Mouse (Mus musculus) ES-E14 (cell line): ENCODE results near the gene Ctsw. TPM values are rescaled to one million over a fixed set of nuclear protein-coding genes. Genes with fewer than 3 reads are reported as not detected.

Experiments used
- DNase-seq: peaks from one replicate; pipeline ENCODE4 v3.0.0-alpha.2; 2013; ENCODE audit warnings: low read depth, low spot score
- H3K27ac ChIP-seq: 2 replicates; pipeline ENCODE4 v1.5.1; 2012; ENCODE audit warnings: low read depth, mild to moderate bottlenecking, low read length, moderate library complexity, mixed read lengths; ENCODE audit not compliant: poor library complexity, insufficient read depth, severe bottlenecking
- H3K36me3 ChIP-seq: 2 replicates; pipeline ENCODE4 v1.6.1; 2012; ENCODE audit warnings: mild to moderate bottlenecking, low read length, moderate library complexity, mixed read lengths; ENCODE audit not compliant: control insufficient read depth, poor library complexity, insufficient read depth, severe bottlenecking
- H3K4me1 ChIP-seq, 2 experiments: fragments of 150-350 bp in 1 of 2; sonication (generic) in 1 of 2; 2 replicates each; pipeline ENCODE4 v1.6.1; 2012; ENCODE audit warnings: low read length in 2 of 2, mild to moderate bottlenecking in 1 of 2, mixed read lengths in 1 of 2; ENCODE audit not compliant: control insufficient read depth in 2 of 2, insufficient read depth in 2 of 2, poor library complexity in 1 of 2
- H3K4me3 ChIP-seq, 2 experiments: fragments of 150-350 bp in 1 of 2; sonication (generic) in 1 of 2; 2 replicates each; pipeline ENCODE4 v1.5.1; 2012; ENCODE audit warnings: low read length in 2 of 2, low read depth in 1 of 2, mild to moderate bottlenecking in 1 of 2, mixed read lengths in 1 of 2; ENCODE audit not compliant: insufficient read depth in 1 of 2, poor library complexity in 1 of 2, severe bottlenecking in 1 of 2
- H3K9ac ChIP-seq: 2 replicates; pipeline ENCODE4 v1.6.1; 2012; ENCODE audit warnings: low read depth, mild to moderate bottlenecking, low read length, mixed read lengths; ENCODE audit not compliant: poor library complexity, insufficient read depth, severe bottlenecking
- H3K9me3 ChIP-seq: fragments of 150-350 bp; sonication (generic); 2 replicates; pipeline ENCODE4 v1.6.1; 2012; ENCODE audit warnings: low read depth, mild to moderate bottlenecking, low read length; ENCODE audit not compliant: control insufficient read depth, insufficient read depth
- CHD2 ChIP-seq: IDR thresholded peaks from 2 replicates; pipeline ENCODE4 v1.6.1; 2014; ENCODE audit warnings: mild to moderate bottlenecking, low read depth, low read length, inconsistent platforms
- HCFC1 ChIP-seq: IDR thresholded peaks from 2 replicates; pipeline ENCODE4 v1.6.1; 2012; ENCODE audit warnings: low read length, inconsistent platforms, borderline replicate concordance; ENCODE audit not compliant: insufficient read depth
- MAFK ChIP-seq: IDR thresholded peaks from 2 replicates; pipeline ENCODE4 v1.6.1; 2014; ENCODE audit warnings: mild to moderate bottlenecking, low read depth, low read length, inconsistent platforms; ENCODE audit not compliant: insufficient read depth
- ZC3H11A ChIP-seq: IDR thresholded peaks from 2 replicates; pipeline ENCODE4 v1.6.1; 2012; ENCODE audit warnings: low read depth, mild to moderate bottlenecking, inconsistent platforms, low read length, borderline replicate concordance
- ZNF384 ChIP-seq: IDR thresholded peaks from 2 replicates; pipeline ENCODE4 v1.6.1; 2012; ENCODE audit warnings: low read depth, low read length, inconsistent platforms
- in situ Hi-C, 2 experiments: fragments of 600-800 bp; cut with MboI; formaldehyde crosslinking; loops; one replicate each; pipeline ENCODE4 v1.15.1; 2025; ENCODE audit warnings: low sequenced_read_pairs in 2 of 2, inconsistent platforms in 1 of 2; ENCODE audit not compliant: unreplicated experiment in 2 of 2
- total RNA-seq: library from RNA; depleted of rRNA; stranded (reverse); fragments of 300-350 nt; gene quantifications from 2 replicates; pipeline ENCODE4 v1.2.3, GENCODE M21; 2012

Ctsw gene
- total RNA-seq, 1 experiment: 4.5 TPM

GRCm38 (mm10) chr19:5455037-5455436 lies 13.3 kb downstream of the Ctsw start:
- Histone ChIP-seq H3K36me3 (0 out of 2 replicates have a peak, but pooled peaks cover 5% of the 10 kb centered on the region), H3K9me3 (no peaks in the 10 kb centered on the region), H3K27ac (no peak overlapping the region), H3K4me3 (peak overlapping the region; percentile 1 to 22; a peak in 1 of 4 replicates), H3K9ac (no peak overlapping the region), H3K4me1 (peaks cover 2 to 9% of the 10 kb centered on the region in 2 experiments; a peak in 3 of 4 replicates)
- in situ Hi-C loops: no loop called here
- no peak for DNase-seq
- TF ChIP-seq ZNF384 (no peak), ZC3H11A (no peak), HCFC1 (no peak), MAFK (no peak), CHD2 (no peak)

- H3K9ac ChIP-seq: no peak overlapping the region
- DNase-seq: no peak
Measured at GRCm38 (mm10) chr19:5451766-5452165, 16.5 kb downstream of the Ctsw start.

GRCm38 (mm10) chr19:5449673-5450072 lies 18.6 kb downstream of the Ctsw start:
- Histone ChIP-seq H3K4me3 (no peak overlapping the region), H3K9ac (no peak overlapping the region), H3K9me3 (no peaks in the 10 kb centered on the region), H3K36me3 (0 out of 2 replicates have a peak, but pooled peaks cover 5% of the 10 kb centered on the region), H3K27ac (no peak overlapping the region), H3K4me1 (peaks cover 0 to 3% of the 10 kb centered on the region in 2 experiments; a peak in 1 of 4 replicates)
- TF ChIP-seq HCFC1 (no peak), CHD2 (no peak), ZNF384 (no peak), MAFK (no peak), ZC3H11A (no peak)
- no peak for DNase-seq
- in situ Hi-C loops: no loop called here

More at GRCm38 (mm10) chr19:5451766-5452165, 16.5 kb downstream of the Ctsw start:
- Histone ChIP-seq H3K4me3 (no peak overlapping the region), H3K27ac (no peak overlapping the region), H3K4me1 (peaks cover 2 to 11% of the 10 kb centered on the region in 2 experiments; a peak in 3 of 4 replicates), H3K9me3 (no peaks in the 10 kb centered on the region), H3K36me3 (0 out of 2 replicates have a peak, but pooled peaks cover 5% of the 10 kb centered on the region)
- in situ Hi-C loops: no loop called here
- TF ChIP-seq ZNF384: no peak
- no peak for TF ChIP-seq ZC3H11A
- no peak for TF ChIP-seq CHD2
- TF ChIP-seq HCFC1: no peak
- no peak for TF ChIP-seq MAFK

GRCm38 (mm10) chr19:5448354-5449150 lies 19.8 kb downstream of the Ctsw start:
- Histone ChIP-seq H3K9me3 (no peaks in the 10 kb centered on the region), H3K4me3 (peak overlapping the region; percentile 71 to 77), H3K36me3 (no peaks in the 10 kb centered on the region), H3K9ac (no peak overlapping the region), H3K27ac (no peak overlapping the region), H3K4me1 (peaks cover 0 to 3% of the 10 kb centered on the region in 2 experiments; a peak in 1 of 4 replicates)
- in situ Hi-C loops: no loop called here
- TF ChIP-seq HCFC1 (no peak), MAFK (peak; percentile 75)
- no peak for DNase-seq
